Mouse (Mus musculus): Measurements from ENCODE around the gene Nelfe.
A peak's percentile ranks its signal among the peaks of the same experiment; 100 is the strongest.
"Not testable (repeated sequence)": the region's sequence is repeated elsewhere in the genome, so short reads cannot be mapped to it uniquely, and the experiment has no call there.

Gene Nelfe

GRCm38 (mm10) chr17:34893072-34893824 lies 43.1 kb downstream of the Nelfe start:
- DNase-seq (ENCODE audit: low spot score): no peak

DNA sequence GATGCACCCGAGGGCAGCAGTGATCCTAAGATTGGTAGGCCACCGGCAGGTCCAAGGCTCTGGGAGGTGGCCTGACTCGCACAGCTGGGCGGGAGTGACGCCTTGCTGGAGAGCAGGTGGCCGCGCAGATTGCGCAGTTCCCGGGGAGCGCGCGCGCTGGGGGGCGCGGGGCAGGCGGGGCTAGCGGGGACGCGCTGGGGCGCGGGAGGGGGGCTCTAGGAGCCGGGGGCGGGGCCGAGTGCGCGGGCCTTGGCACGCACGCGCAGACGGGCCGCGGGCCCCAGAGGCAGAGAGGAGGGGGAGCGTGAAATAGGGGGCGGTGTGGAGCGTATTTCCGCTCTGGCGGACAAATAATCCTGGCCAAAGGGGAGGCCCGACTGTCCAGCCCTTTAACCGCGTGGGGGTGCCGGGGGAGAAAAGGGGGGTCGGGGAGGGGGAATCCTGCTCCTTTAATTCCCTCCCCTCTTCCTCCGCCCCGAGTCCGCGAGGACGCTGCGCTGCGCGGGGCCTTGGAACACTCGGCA lies 43.9 kb downstream of the Nelfe start:
- DNase-seq (ENCODE audit: low spot score): peak; percentile 94

GRCm38 (mm10) chr17:34894801-34895530 lies 44.8 kb downstream of the Nelfe start:
- peak; percentile 72 for DNase-seq (ENCODE audit: low spot score)

DNA sequence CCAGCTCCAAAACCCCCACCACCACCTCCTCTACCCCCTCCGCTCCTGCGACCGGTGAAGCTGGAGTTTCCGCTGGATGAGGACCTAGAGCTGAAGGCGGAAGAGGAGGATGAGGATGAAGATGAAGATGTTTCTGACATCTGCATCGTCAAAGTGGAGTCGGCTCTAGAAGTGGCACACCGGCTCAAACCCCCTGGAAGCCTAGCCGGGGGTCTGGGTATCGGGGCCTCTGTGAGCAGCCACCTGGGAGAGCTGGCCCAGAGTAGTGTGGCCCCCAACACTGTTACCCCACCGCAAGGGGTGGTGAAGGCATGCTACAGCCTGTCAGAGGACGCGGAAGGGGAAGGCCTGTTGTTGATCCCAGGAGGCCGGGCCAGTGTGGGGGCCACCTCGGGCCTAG lies 45.5 kb downstream of the Nelfe start:
- DNase-seq (ENCODE audit: low spot score): no peak

GRCm38 (mm10) chr17:34896366-34896765 lies 46.2 kb downstream of the Nelfe start:
- peak; percentile 46 for DNase-seq (ENCODE audit: low spot score)

GRCm38 (mm10) chr17:34897373-34898159 lies 47.4 kb downstream of the Nelfe start:
- no peak for DNase-seq (ENCODE audit: low spot score)

DNA sequence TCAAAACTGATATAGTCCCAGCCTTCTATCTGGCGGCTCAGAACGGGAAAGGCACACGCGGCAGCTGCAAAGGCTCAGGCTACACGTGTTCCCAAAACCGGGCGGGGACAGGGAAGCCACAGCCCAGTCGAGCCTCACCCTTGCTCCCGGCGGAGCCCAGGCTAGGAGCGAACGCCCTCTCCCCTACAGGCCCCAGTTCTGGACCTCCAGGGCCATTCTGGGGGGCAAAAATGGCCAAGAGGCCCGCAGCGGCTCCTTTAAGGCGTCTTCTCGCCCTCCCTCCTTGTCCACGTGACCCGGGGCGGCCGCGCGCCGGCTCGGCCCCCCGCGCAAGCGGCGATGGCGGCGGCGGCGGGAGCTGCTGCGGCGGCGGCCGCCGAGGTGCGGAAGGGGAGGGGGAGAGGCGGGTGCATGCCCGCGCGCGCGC lies 48.0 kb downstream of the Nelfe start, which contains the start of the genes C2 and Ehmt2:
Gene C2, minus strand, starts transcription at position 106 of the 427 bp plus-strand sequence.
Gene Ehmt2, plus strand, starts transcription at position 310 of the 427 bp plus-strand sequence.
- peak; percentile 83 for DNase-seq (ENCODE audit: low spot score)

DNA sequence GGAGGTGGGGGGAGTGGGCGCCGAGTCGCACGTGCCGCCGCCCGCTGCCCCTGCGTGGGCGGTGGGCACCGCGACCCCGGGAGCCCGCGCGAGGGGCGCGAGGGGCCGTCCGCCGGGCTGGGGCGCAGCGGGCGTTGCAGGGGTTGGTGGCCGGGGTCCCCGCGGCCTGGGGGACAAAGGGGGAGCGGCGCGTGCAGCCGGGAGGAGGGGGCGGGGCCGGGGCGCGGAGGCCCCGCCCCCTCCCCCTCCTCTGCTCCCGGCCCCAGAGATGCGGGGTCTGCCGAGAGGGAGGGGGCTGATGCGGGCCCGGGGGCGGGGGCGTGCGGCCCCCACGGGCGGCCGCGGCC lies 48.5 kb downstream of the Nelfe start:
- DNase-seq (ENCODE audit: low spot score): no peak

GRCm38 (mm10) chr17:34899053-34899889 lies 49.1 kb downstream of the Nelfe start:
- peak; percentile 67 for DNase-seq (ENCODE audit: low spot score)

- no peak for DNase-seq (ENCODE audit: low spot score)
Observed at GRCm38 (mm10) chr17:34899890-34900243, 49.7 kb downstream of the Nelfe start.

- DNase-seq (ENCODE audit: low spot score): not testable (repeated sequence)
Observed at GRCm38 (mm10) chr17:34900826-34901225, 50.6 kb downstream of the Nelfe start.

- not testable (repeated sequence) for DNase-seq (ENCODE audit: low spot score)
Observed at GRCm38 (mm10) chr17:34901948-34902347, 51.8 kb downstream of the Nelfe start.

DNA sequence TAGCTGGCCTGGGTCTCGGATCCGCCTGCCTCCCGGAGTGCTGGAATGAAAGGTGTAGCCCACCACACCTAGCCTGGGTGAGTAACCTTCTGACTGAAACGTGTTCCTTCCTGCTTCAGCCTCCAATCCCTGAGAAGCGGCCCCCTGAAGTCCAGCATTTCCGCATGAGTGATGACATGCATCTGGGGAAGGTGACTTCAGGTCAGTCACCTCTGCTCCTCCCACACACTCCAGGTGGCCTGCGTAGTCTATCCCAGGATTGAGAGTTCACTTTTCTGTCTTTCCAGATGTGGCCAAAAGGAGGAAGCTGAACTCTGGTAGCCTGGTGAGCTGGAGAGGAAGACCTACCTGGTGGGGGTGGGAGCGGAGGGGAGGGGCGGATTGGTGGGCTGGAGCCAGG lies 52.7 kb downstream of the Nelfe start:
- DNase-seq (ENCODE audit: low spot score): no peak

Measured in testis, postnatal 14 days (tissue).